Mouse (Mus musculus) liver, embryonic 11.5 days (tissue): ENCODE results near the gene Hsd17b1. TPM values are rescaled to one million over a fixed set of nuclear protein-coding genes. Genes with fewer than 3 reads are reported as not detected.

Experiments
- ATAC-seq: fragments of 200-750 bp; cut with Nextera tagmentation; replicated peaks from 2 replicates; pipeline ENCODE4 v1.8.0; 2017; ENCODE audit warnings: moderate number of reproducible peaks, mild to moderate bottlenecking, moderate TSS enrichment, moderate library complexity; ENCODE audit not compliant: low FRiP score
- DNase-seq: peaks from one replicate; pipeline ENCODE4 v3.0.0-alpha.2; 2017; ENCODE audit warnings: low spot score
- H3K27ac ChIP-seq: fragments of 300-500 bp; sonication (generic); 2 replicates; pipeline ENCODE4 v1.5.1; 2014; ENCODE audit warnings: mild to moderate bottlenecking, low read depth, low read length, control low read depth
- H3K27me3 ChIP-seq: fragments of 300-500 bp; sonication (generic); replicated peaks from 2 replicates; pipeline ENCODE4 v1.6.1; 2014; ENCODE audit warnings: low read length, mixed read lengths; ENCODE audit not compliant: control insufficient read depth, insufficient read depth
- H3K36me3 ChIP-seq: fragments of 300-500 bp; sonication (generic); 2 replicates; pipeline ENCODE4 v1.6.1; 2014; ENCODE audit warnings: mild to moderate bottlenecking, low read length, moderate library complexity, mixed read lengths; ENCODE audit not compliant: control insufficient read depth, insufficient read depth
- H3K4me1 ChIP-seq: fragments of 300-500 bp; sonication (generic); replicated peaks from 2 replicates; pipeline ENCODE4 v1.6.1; 2014; ENCODE audit warnings: low read length, mixed read lengths; ENCODE audit not compliant: control insufficient read depth, insufficient read depth
- H3K4me2 ChIP-seq: fragments of 300-500 bp; sonication (generic); 2 replicates; pipeline ENCODE4 v1.6.1; 2014; ENCODE audit warnings: mild to moderate bottlenecking, control low read depth, moderate library complexity
- H3K4me3 ChIP-seq: fragments of 300-500 bp; sonication (generic); 2 replicates; pipeline ENCODE4 v1.5.1; 2014; ENCODE audit warnings: low read depth, low read length, control low read depth
- H3K9ac ChIP-seq: fragments of 300-500 bp; sonication (generic); 2 replicates; pipeline ENCODE4 v1.6.1; 2014; ENCODE audit warnings: low read depth, low read length, control low read depth
- H3K9me3 ChIP-seq: fragments of 300-500 bp; sonication (generic); 2 replicates; pipeline ENCODE4 v1.6.1; 2016; ENCODE audit warnings: low read length, inconsistent platforms, mixed read lengths; ENCODE audit not compliant: control insufficient read depth
- WGBS: fragments of 180-500 bp; shearing (Covaris S2); extraction: QIAGEN DNeasy Blood & Tissue Kit; methylation state at CpG from one replicate; pipeline ENCODE4 v1.1.7; 2014; 5-methylcytosine and 5-hydroxymethylcytosine counted together
- polyA plus RNA-seq: library from polyadenylated mRNA; unstranded; fragments of >200 nt; fragmentation: Nextera tagmentation; extraction: Ambion mirVana; gene quantifications from 2 replicates; pipeline ENCODE4 v1.2.1, GENCODE M21; 2014

Hsd17b1 gene
- polyA plus RNA-seq, 1 experiment from 2014 or later, result 0.12 TPM

GRCm38 (mm10) chr11:101055418-101055817, 22.8 kb upstream of the Hsd17b1 start:
- Histone ChIP-seq H3K9me3 (no peaks in the 10 kb centered on the region), H3K27ac (no peak overlapping the region), H3K4me3 (no peak overlapping the region), H3K4me2 (no peak overlapping the region), H3K4me1 (peaks cover 26% of the 10 kb centered on the region), H3K27me3 (no peaks in the 10 kb centered on the region), H3K9ac (no peak overlapping the region), H3K36me3 (peaks cover 26% of the 10 kb centered on the region)
- 73% methylated on average over 14 of the region's 14 CpGs for WGBS
- DNase-seq (no peak), ATAC-seq (no peak)

DNA sequence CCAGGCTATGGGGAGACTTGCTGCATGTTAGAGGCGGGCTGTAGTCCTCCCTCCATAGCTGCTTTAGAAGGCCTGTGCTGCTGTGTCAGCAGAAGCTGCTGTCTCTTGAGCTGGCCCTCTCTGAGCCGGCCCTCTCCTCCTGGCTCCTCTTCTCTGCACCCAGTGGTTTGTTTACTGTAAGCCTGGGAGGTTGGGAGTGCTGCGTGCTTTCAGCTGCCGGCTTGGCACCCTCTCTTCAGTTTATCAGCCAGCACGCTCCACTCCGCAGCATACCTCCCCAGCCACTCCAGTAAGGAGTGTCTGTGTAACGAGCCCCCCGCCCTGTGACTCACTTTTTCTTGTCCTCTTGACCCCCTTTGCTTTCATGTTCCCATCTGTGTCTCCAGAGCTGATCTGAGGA, 21.3 kb upstream of the Hsd17b1 start:
- Histone ChIP-seq H3K36me3 (peaks cover 23% of the 10 kb centered on the region), H3K9me3 (no peaks in the 10 kb centered on the region), H3K4me1 (peaks cover 34% of the 10 kb centered on the region), H3K9ac (no peak overlapping the region), H3K4me3 (no peak overlapping the region), H3K27ac (peak overlapping the region; percentile 46), H3K4me2 (no peak overlapping the region), H3K27me3 (no peaks in the 10 kb centered on the region)
- ATAC-seq, result no peak
- no peak for DNase-seq
- WGBS, result 53% methylated on average over 8 of the region's 8 CpGs

- H3K27ac ChIP-seq, result 0 out of 2 replicates have a peak overlapping the region, but pooled peaks have one; percentile 46
- H3K9ac ChIP-seq, result no peak overlapping the region
- DNase-seq (peak; percentile 74), ATAC-seq (no peak)
- no peaks in the 10 kb centered on the region for H3K27me3 ChIP-seq
- no peaks in the 10 kb centered on the region for H3K9me3 ChIP-seq
- peaks cover 28% of the 10 kb centered on the region for H3K36me3 ChIP-seq
- no peak overlapping the region for H3K4me3 ChIP-seq
- H3K4me2 ChIP-seq, result no peak overlapping the region
- whole genome bisulfite sequencing, result 31% methylated on average over 5 of the region's 5 CpGs
- peaks cover 40% of the 10 kb centered on the region for H3K4me1 ChIP-seq
Measured at GRCm38 (mm10) chr11:101057860-101058259, 20.4 kb upstream of the Hsd17b1 start.

DNA sequence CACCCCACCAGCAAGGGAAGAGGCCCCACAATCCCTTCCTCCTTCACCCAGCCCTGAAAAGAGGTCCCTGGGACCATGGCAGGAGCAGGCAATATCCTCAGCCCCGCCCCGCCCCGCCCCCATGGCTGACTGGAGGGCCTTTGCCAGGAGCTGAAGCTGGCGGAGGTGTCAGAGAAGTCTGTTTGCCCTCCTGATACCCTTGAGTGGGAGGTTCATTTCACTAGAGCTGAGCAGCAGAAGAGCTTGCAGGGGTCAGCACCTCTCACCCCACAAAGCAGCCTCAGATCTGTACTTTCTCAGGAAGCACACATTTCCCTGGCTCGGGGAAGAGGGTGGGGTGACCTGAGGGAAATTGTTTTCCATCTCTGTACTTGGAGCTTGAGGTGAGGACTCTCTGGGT, 19.5 kb upstream of the Hsd17b1 start:
- Histone ChIP-seq H3K27me3 (no peaks in the 10 kb centered on the region), H3K9me3 (no peaks in the 10 kb centered on the region), H3K4me2 (no peak overlapping the region), H3K4me3 (no peak overlapping the region), H3K27ac (0 out of 2 replicates have a peak overlapping the region, but pooled peaks have one; percentile 4), H3K36me3 (peaks cover 23% of the 10 kb centered on the region), H3K4me1 (peaks cover 48% of the 10 kb centered on the region), H3K9ac (no peak overlapping the region)
- DNase-seq (no peak), ATAC-seq (no peak)
- WGBS, result 62% methylated on average over 5 of the region's 5 CpGs

GRCm38 (mm10) chr11:101059473-101059872, 18.7 kb upstream of the Hsd17b1 start:
- peaks cover 56% of the 10 kb centered on the region for H3K4me1 ChIP-seq
- H3K4me3 ChIP-seq, result no peak overlapping the region
- 85% methylated on average over 10 of the region's 10 CpGs for WGBS
- no peak overlapping the region for H3K4me2 ChIP-seq
- no peak overlapping the region; the same call in 1 of the 2 replicates for H3K27ac ChIP-seq
- no peaks in the 10 kb centered on the region for H3K27me3 ChIP-seq
- DNase-seq (no peak), ATAC-seq (no peak)
- no peak overlapping the region for H3K9ac ChIP-seq
- no peaks in the 10 kb centered on the region for H3K9me3 ChIP-seq
- H3K36me3 ChIP-seq, result peaks cover 19% of the 10 kb centered on the region

DNA sequence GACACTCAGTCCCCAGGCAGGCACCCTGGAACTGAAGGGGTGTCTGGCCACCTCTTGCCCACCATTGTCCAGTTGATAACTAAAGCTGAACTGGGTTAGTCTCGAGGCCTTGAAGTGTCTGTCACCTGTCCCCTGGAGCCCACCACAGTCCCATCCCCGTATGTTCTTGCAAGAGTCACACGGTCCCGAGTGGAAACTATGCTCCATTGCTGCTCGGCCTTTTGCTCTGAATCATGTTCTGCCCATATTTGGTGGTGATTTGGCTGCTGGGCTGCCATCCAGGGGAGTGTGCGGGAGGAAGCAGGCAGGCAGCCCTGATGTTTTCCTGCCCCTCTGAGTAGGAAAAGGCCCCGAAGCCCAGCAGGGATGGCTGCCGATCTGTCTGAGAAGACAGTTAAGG, 18.1 kb upstream of the Hsd17b1 start:
- DNase-seq (no peak), ATAC-seq (no peak)
- Histone ChIP-seq H3K4me1 (peaks cover 61% of the 10 kb centered on the region), H3K4me2 (no peak overlapping the region), H3K9ac (no peak overlapping the region), H3K9me3 (no peaks in the 10 kb centered on the region), H3K27me3 (no peaks in the 10 kb centered on the region), H3K36me3 (peaks cover 19% of the 10 kb centered on the region), H3K27ac (peak overlapping the region; percentile 43; the same call in 1 of the 2 replicates), H3K4me3 (no peak overlapping the region)
- 66% methylated on average over 8 of the region's 8 CpGs for WGBS

GRCm38 (mm10) chr11:101061049-101061448, 17.2 kb upstream of the Hsd17b1 start:
- H3K36me3 ChIP-seq, result peaks cover 18% of the 10 kb centered on the region
- peaks cover 63% of the 10 kb centered on the region for H3K4me1 ChIP-seq
- no peak overlapping the region for H3K27ac ChIP-seq
- DNase-seq (no peak), ATAC-seq (no peak)
- H3K9me3 ChIP-seq, result no peaks in the 10 kb centered on the region
- H3K9ac ChIP-seq, result no peak overlapping the region
- no peak overlapping the region for H3K4me3 ChIP-seq
- H3K27me3 ChIP-seq, result no peaks in the 10 kb centered on the region
- 82% methylated on average over 5 of the region's 5 CpGs for WGBS
- H3K4me2 ChIP-seq, result no peak overlapping the region

- H3K36me3 ChIP-seq, result peaks cover 13% of the 10 kb centered on the region
- H3K9ac ChIP-seq, result no peak overlapping the region
- H3K27me3 ChIP-seq, result no peaks in the 10 kb centered on the region
- ATAC-seq, result no peak
- DNase-seq, result no peak
- H3K4me1 ChIP-seq, result peaks cover 63% of the 10 kb centered on the region
- no peak overlapping the region for H3K4me3 ChIP-seq
- H3K9me3 ChIP-seq, result no peaks in the 10 kb centered on the region
- 76% methylated on average over 12 of the region's 12 CpGs for WGBS
- peak overlapping the region; percentile 99 for H3K27ac ChIP-seq
- H3K4me2 ChIP-seq, result no peak overlapping the region
Measured at GRCm38 (mm10) chr11:101062165-101062884, 15.9 kb upstream of the Hsd17b1 start.
